Mouse (Mus musculus): ENCODE measurements around the gene Ptrh1.

- TF ChIP-seq CTCF (IDR thresholded peaks at IDR 0.05 in 2 of 3, conservative IDR thresholded peaks at IDR 0.05 in 1 of 3; ENCODE audit: control insufficient read depth in 1 of 3, insufficient read depth in 1 of 3, low read depth in 2 of 3, low read length in 3 of 3, poor library complexity in 1 of 3, severe bottlenecking in 1 of 3) (no peak), ZC3H11A (IDR thresholded peaks at IDR 0.05; ENCODE audit: low read depth, low read length) (no peak), E2F4 (IDR thresholded peaks at IDR 0.05; ENCODE audit: borderline replicate concordance, low read depth, low read length) (no peak), RCOR1 (IDR thresholded peaks at IDR 0.05; ENCODE audit: low read depth, low read length) (no peak), HCFC1 (IDR thresholded peaks at IDR 0.05; ENCODE audit: low read depth, low read length) (no peak), ZMIZ1 (IDR thresholded peaks at IDR 0.05; ENCODE audit: low read depth, low read length) (no peak), RAD21 (IDR thresholded peaks at IDR 0.05; ENCODE audit: low read depth, low read length) (no peak), GATA1 (IDR thresholded peaks at IDR 0.05; ENCODE audit: low read depth, low read length) (no peak), KAT2A (conservative IDR thresholded peaks at IDR 0.05; ENCODE audit: low read depth, low read length) (no peak), POLR2A (IDR thresholded peaks at IDR 0.05; ENCODE audit: control insufficient read depth in 1 of 2, insufficient read depth in 1 of 2, low read depth in 1 of 2, low read length in 2 of 2, poor library complexity in 1 of 2) (no peak), EP300 (IDR thresholded peaks at IDR 0.05; ENCODE audit: low read depth in 1 of 2, low read length in 2 of 2) (no peak), MXI1 (IDR thresholded peaks at IDR 0.05; ENCODE audit: low read depth, low read length) (no peak), MAZ (IDR thresholded peaks at IDR 0.05; ENCODE audit: low read depth, low read length) (no peak)
Observed at GRCm38 (mm10) chr2:32761859-32762258, 13.7 kb upstream of the Ptrh1 start.

All from MEL (cell line).